Mouse (Mus musculus) limb, embryonic 15.5 days (tissue): Measurements from ENCODE around the gene Gtf2h1. TPM values are rescaled to one million over a fixed set of nuclear protein-coding genes. Genes with fewer than 3 reads are reported as not detected.
A peak's percentile ranks its signal among the peaks of the same experiment; 100 is the strongest.

Experiments used
- ATAC-seq: fragments of 200-750 bp; cut with Nextera tagmentation; 2 replicates; pipeline ENCODE4 v1.8.0; 2017; ENCODE audit warnings: low read depth, moderate TSS enrichment; ENCODE audit not compliant: insufficient number of reproducible peaks, low FRiP score, low TSS enrichment
- H3K27ac ChIP-seq: fragments of 300-500 bp; sonication (generic); 2 replicates; pipeline ENCODE4 v1.5.1; 2015; ENCODE audit warnings: moderate library complexity, mild to moderate bottlenecking, inconsistent platforms
- H3K27me3 ChIP-seq: fragments of 300-500 bp; sonication (generic); 2 replicates; pipeline ENCODE4 v1.6.1; 2015; ENCODE audit warnings: inconsistent platforms
- H3K36me3 ChIP-seq: fragments of 300-500 bp; sonication (generic); 2 replicates; pipeline ENCODE4 v1.6.1; 2015; ENCODE audit warnings: inconsistent platforms
- H3K4me1 ChIP-seq: fragments of 300-500 bp; sonication (generic); 2 replicates; pipeline ENCODE4 v1.6.1; 2015; ENCODE audit warnings: inconsistent platforms
- H3K4me2 ChIP-seq: fragments of 300-500 bp; sonication (generic); 2 replicates; pipeline ENCODE4 v1.6.1; 2015; ENCODE audit warnings: mild to moderate bottlenecking, inconsistent platforms
- H3K4me3 ChIP-seq: fragments of 300-500 bp; sonication (generic); 2 replicates; pipeline ENCODE4 v1.5.1; 2015; ENCODE audit warnings: mild to moderate bottlenecking, inconsistent platforms
- H3K9ac ChIP-seq: fragments of 300-500 bp; sonication (generic); 2 replicates; pipeline ENCODE4 v1.6.1; 2015; ENCODE audit warnings: inconsistent platforms
- H3K9me3 ChIP-seq: fragments of 300-500 bp; sonication (generic); 2 replicates; pipeline ENCODE4 v1.6.1; 2016; ENCODE audit warnings: inconsistent platforms
- WGBS: fragments of 180-500 bp; shearing (Covaris S2); methylation state at CpG from one replicate; pipeline ENCODE4 v1.1.7; 2015; 5-methylcytosine and 5-hydroxymethylcytosine counted together
- polyA plus RNA-seq: library from polyadenylated mRNA; unstranded; fragments of >200 nt; fragmentation: Nextera tagmentation; extraction: Ambion mirVana; gene quantifications from 2 replicates; pipeline ENCODE4 v1.2.1, GENCODE M21; 2015

The Gtf2h1 gene
- polyA plus RNA-seq, 1 experiment from 2014 or later, result 49.8 TPM

DNA sequence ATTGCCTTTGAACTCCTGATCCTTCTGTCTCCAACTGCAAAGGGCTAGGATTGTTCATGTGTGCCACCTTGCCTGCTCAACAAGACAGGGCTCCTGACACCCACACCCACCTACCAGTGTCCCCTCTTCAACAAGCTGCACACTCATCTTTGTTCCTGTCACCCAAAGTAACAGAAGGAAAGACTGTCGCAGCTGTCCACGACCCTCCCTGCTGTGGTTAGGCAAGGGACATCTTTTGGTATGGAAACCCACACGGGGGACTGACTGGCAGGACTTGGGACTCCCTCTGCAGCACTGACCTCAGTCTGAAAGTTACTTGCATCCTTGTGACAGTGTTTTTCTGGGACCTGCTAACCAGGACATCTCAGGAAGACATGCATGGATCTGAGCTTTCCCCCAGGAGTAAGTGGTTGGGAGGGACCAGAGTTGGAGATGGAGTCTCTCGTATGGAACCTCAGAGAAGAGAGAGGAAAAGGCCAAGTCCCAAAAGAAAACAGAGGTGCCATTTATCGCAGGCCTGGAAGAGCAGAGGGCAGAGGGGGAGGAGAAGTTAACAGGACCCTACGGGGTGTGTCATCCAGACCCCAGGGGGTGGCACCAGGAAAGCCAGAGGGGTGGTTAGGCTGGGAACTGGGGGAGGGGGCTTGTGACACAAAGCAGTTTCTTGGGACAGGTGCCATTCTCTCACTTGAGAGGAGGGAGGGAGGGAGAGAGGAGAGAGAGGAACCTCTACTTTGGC, 45.1 kb downstream of the Gtf2h1 start, which contains the start of gene Ldha:
Gene Ldha (plus strand): TSS at position 689 of the 739 bp plus-strand sequence.
- 26% methylated on average over 6 of the region's 6 CpGs for WGBS
- no peak within 1 kb of the TSS for H3K4me3 ChIP-seq
- 0 out of 2 replicates have a peak, but pooled peaks cover 4% of the 10 kb centered on the region for H3K27me3 ChIP-seq
- H3K4me2 ChIP-seq, result no peak within 1 kb of the TSS
- H3K9ac ChIP-seq, result no peak within 1 kb of the TSS
- ATAC-seq, result no peak
- H3K27ac ChIP-seq, result no peak within 1 kb of the TSS
- H3K4me1 ChIP-seq, result peaks cover 37% of the 10 kb centered on the region
- H3K36me3 ChIP-seq, result no peaks in the 10 kb centered on the region
- H3K9me3 ChIP-seq, result no peaks in the 10 kb centered on the region

DNA sequence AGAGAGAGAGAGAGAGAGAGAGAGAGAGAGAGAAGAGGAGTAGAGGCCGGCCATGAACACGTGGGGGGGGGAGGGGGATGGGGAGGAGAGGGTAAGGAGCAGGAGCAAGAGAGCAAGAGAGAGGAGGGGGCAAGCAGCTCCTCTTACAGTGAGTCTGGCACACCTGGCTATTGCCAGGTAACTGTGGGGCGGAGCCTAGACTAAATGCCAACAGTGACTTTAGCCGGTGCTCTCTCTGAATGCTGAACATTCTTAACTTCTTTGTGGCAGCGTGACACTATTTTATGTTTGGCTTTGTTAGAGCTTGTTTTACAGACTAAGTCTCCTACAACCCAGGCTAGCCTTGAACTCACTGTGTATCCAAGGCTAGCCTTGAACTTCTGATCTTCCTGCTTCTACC, 46.4 kb downstream of the Gtf2h1 start:
- H3K27ac ChIP-seq, result no peak overlapping the region
- H3K4me3 ChIP-seq, result no peak overlapping the region
- no peaks in the 10 kb centered on the region for H3K36me3 ChIP-seq
- H3K4me2 ChIP-seq, result no peak overlapping the region
- H3K4me1 ChIP-seq, result peaks cover 43% of the 10 kb centered on the region
- WGBS, result 26% methylated on average over 5 of the region's 5 CpGs
- no peak for ATAC-seq
- no peaks in the 10 kb centered on the region for H3K9me3 ChIP-seq
- 0 out of 2 replicates have a peak, but pooled peaks cover 4% of the 10 kb centered on the region for H3K27me3 ChIP-seq
- H3K9ac ChIP-seq, result no peak overlapping the region

DNA sequence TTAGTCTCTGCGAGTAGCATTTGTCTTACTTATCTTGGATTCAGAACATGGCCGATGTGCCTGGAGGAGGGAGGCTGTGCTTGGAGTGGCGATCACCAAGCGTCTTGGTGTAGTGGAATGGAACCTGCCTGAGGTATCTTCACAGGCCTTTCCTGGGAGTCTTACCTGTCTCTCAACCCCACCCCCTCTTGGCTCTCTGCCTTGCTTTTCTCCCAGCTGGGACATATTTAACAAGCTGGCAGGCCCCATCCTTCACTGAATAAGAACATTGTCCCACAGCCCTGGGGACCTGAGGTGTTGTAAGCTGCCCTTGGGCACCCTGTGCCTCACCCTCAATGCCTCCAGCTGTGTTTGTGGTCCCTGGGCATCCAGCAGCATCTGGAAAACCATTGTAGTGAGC, 47.7 kb downstream of the Gtf2h1 start:
- Histone ChIP-seq H3K9ac (no peak overlapping the region), H3K9me3 (no peaks in the 10 kb centered on the region), H3K4me2 (no peak overlapping the region), H3K27ac (no peak overlapping the region), H3K4me1 (peaks cover 39% of the 10 kb centered on the region), H3K4me3 (no peak overlapping the region), H3K27me3 (0 out of 2 replicates have a peak, but pooled peaks cover 4% of the 10 kb centered on the region), H3K36me3 (peaks cover 10% of the 10 kb centered on the region)
- 80% methylated on average over 4 of the region's 4 CpGs for WGBS
- ATAC-seq, result no peak

DNA sequence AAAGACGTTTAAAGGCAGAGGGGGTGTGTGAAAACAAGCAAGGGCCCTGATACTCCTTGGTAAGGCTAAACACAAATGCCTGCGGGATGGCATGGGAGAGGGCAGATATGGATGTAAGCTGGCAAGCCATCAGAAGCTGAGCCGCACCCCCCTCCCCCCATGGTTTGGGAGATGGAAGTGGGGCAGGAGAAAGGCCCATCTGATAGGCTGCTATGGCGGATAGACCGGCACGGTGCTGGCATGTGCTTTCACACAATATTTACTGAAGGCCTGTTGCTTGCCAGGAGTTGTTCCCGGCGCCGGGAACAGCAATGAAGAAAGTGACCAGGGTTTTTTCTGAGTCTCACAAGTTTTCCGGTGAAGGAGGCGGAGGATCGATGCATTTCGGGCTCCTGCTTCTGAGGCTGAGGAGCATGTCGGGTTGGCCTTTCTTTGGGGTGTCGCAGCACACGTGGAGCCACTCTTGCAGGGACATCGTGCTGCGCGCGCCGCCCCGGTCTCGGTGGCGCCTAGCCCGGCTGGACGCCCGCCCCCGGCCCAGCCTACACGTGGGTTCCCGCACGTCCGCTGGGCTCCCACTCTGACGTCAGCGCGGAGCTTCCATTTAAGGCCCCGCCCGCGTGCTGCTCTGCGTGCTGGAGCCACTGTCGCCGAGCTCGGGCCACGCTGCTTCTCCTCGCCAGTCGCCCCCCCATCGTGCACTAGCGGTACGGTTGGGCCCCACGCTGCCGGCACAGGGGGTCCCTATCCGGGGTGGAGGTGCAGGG, 49.5 kb downstream of the Gtf2h1 start:
- no peaks in the 10 kb centered on the region for H3K9me3 ChIP-seq
- 0 out of 2 replicates have a peak, but pooled peaks cover 4% of the 10 kb centered on the region for H3K27me3 ChIP-seq
- H3K36me3 ChIP-seq, result peaks cover 27% of the 10 kb centered on the region
- peak overlapping the region; percentile 82 for H3K4me2 ChIP-seq
- peak overlapping the region; percentile 94 for H3K9ac ChIP-seq
- ATAC-seq, result peak; percentile 88
- peak overlapping the region; percentile 98 for H3K27ac ChIP-seq
- peak overlapping the region; percentile 87 for H3K4me3 ChIP-seq
- H3K4me1 ChIP-seq, result peaks cover 28% of the 10 kb centered on the region
- under 1% methylated on average over 50 of the region's 51 CpGs for WGBS

DNA sequence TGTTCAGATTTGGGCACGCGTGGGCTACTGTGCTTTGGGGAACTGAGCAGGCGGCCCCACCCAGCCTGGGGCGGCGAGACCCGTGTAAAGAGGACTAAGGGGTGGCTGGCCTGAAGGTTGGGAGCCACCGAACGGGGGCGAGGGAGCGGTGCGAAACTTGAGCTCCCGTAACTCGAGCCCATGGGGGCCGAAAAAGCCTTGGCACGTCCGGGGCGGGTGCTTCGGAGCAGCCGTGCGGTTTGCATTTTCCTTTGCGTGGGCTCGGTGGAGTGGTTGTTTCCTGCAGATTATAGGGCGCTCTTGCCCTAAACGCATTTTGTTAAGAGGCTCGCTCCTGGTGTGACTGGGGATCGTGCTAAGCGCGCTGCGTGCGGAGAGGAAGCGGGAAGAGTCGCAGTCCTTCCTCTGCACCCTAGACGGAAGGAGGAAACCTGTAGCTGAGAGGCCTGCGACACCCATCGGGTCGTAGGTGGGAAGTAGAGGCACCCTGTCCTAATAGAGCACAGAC, 50.1 kb downstream of the Gtf2h1 start:
- WGBS, result under 1% methylated on average over 36 of the region's 36 CpGs
- Histone ChIP-seq H3K4me3 (peak overlapping the region; percentile 87), H3K27ac (peak overlapping the region; percentile 98), H3K9ac (peak overlapping the region; percentile 94), H3K9me3 (no peaks in the 10 kb centered on the region), H3K36me3 (peaks cover 32% of the 10 kb centered on the region), H3K27me3 (0 out of 2 replicates have a peak, but pooled peaks cover 4% of the 10 kb centered on the region), H3K4me1 (peaks cover 28% of the 10 kb centered on the region), H3K4me2 (peak overlapping the region; percentile 82)
- ATAC-seq, result peak; percentile 3; the same call in 1 of the 2 replicates

DNA sequence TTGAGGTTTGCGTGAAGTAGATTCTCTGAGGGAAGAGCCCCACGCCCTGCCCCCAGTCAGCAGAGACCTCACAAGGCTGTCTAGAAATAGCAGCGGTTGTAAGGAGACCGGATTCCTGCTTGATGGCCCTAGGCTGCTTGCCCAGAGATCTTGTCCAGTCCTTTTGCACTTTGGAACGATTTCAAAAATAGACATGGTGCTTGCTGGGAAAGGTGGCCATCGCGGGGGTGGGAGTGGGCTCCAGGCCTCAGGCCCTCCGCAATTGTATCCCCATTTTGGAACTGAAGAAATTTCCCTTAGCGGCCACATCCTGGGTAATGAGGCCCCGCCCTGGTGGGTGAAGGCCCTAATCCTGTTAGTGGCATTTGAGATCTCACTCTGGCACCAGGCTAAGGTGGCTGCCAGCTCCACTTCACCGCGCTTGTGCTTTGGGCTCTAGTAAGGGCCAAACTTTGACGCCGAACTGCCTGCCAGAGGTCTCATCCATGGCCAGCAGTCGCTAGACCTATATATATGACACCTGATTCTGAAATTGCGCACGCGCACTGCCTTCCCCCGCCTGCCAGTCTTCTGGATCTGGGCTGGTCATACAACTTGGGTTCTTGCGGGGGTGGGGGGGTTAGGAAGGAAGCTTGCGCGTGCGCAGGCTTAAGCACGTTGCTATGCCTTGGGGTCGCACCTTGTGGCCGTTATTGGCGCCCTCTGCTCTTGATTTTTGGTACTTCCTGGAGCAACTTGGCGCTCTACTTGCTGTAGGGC, 50.8 kb downstream of the Gtf2h1 start:
- no peaks in the 10 kb centered on the region for H3K9me3 ChIP-seq
- peak overlapping the region; percentile 98 for H3K27ac ChIP-seq
- WGBS, result 1% methylated on average over 28 of the region's 28 CpGs
- H3K4me2 ChIP-seq, result peak overlapping the region; percentile 82
- peak overlapping the region; percentile 87 for H3K4me3 ChIP-seq
- peaks cover 25% of the 10 kb centered on the region for H3K4me1 ChIP-seq
- no peaks in the 10 kb centered on the region for H3K27me3 ChIP-seq
- peak; percentile 21; the same call in 1 of the 2 replicates for ATAC-seq
- peak overlapping the region; percentile 94 for H3K9ac ChIP-seq
- peaks cover 38% of the 10 kb centered on the region for H3K36me3 ChIP-seq

DNA sequence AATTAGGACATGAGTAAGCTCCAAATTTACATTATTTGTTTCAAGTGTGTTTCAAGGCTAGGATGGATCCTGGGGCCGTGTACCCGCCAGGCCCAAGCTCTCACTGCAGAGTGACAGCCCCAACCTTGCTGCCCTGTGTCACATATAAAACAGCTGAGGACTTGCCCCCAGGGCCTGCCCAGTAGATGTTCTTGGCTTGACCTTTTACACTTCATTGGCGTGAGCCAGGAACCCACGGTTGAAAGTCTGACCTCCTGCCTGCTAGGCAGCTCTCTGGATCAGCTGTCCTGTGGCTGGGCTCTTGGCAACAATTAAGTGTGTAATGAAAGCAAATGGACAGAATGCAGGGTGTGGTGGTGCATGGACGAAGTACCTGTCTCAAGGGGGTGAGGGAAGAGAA, 53.4 kb downstream of the Gtf2h1 start:
- Histone ChIP-seq H3K9ac (no peak overlapping the region), H3K4me2 (no peak overlapping the region), H3K27me3 (no peaks in the 10 kb centered on the region), H3K36me3 (peaks cover 64% of the 10 kb centered on the region), H3K4me1 (peaks cover 25% of the 10 kb centered on the region), H3K9me3 (no peaks in the 10 kb centered on the region), H3K4me3 (no peak overlapping the region), H3K27ac (no peak overlapping the region)
- no peak for ATAC-seq
- WGBS, result 80% methylated on average over 5 of the region's 5 CpGs

DNA sequence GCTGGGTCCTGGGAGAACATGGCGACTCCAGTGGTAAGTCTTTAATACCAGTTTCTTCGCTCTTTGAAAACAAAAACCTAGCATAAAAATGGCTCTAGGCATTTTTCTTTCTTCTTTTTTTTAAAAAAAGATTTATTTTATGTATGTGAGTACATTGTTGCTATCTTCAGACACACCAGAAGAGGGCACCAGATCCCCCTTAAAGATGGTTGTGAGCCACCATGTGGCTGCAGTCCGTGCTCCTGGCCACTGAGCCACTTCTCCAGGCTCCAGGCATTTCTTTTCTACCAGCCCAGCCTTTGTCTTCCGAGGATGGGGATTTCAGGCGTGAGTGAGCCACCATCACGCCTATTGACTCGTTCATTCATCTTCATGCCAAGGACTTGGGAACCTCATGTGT, 55.1 kb downstream of the Gtf2h1 start:
- 81% methylated on average over 7 of the region's 7 CpGs for WGBS

DNA sequence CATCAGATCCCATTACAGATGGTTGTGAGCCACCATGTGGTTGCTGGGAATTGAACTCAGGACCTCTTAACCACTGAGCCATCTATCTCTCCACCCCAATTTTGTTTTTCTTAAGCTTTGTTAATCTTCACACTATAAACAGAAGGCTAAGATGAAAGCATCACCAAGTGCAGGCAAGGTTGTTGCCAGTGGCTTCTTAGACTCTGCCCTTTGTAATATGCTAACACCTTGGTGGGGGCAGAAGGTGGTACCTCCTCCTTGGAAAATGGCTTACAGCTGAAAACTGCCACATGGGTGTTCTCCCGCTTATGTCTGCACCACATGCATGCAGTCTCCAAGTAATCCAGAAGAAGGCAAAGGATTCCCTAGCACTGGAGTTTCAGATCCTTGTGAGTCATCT, 56.8 kb downstream of the Gtf2h1 start:
- peaks cover 5% of the 10 kb centered on the region; the same call in 1 of the 2 replicates for H3K4me1 ChIP-seq
- no peaks in the 10 kb centered on the region for H3K9me3 ChIP-seq
- no peak overlapping the region for H3K27ac ChIP-seq
- H3K4me3 ChIP-seq, result no peak overlapping the region
- no peak for ATAC-seq
- H3K4me2 ChIP-seq, result no peak overlapping the region
- no peaks in the 10 kb centered on the region for H3K27me3 ChIP-seq
- peaks cover 83% of the 10 kb centered on the region for H3K36me3 ChIP-seq
- WGBS, result 76% methylated on average over 1 of the region's 1 CpGs
- no peak overlapping the region for H3K9ac ChIP-seq

More for the DNA sequence above, 55.1 kb downstream of the Gtf2h1 start:
- no peak overlapping the region for H3K4me3 ChIP-seq
- H3K27ac ChIP-seq, result no peak overlapping the region
- H3K36me3 ChIP-seq, result peaks cover 82% of the 10 kb centered on the region
- ATAC-seq, result no peak
- H3K4me1 ChIP-seq, result peaks cover 15% of the 10 kb centered on the region
- H3K9ac ChIP-seq, result no peak overlapping the region
- no peaks in the 10 kb centered on the region for H3K9me3 ChIP-seq
- H3K27me3 ChIP-seq, result no peaks in the 10 kb centered on the region
- H3K4me2 ChIP-seq, result no peak overlapping the region

DNA sequence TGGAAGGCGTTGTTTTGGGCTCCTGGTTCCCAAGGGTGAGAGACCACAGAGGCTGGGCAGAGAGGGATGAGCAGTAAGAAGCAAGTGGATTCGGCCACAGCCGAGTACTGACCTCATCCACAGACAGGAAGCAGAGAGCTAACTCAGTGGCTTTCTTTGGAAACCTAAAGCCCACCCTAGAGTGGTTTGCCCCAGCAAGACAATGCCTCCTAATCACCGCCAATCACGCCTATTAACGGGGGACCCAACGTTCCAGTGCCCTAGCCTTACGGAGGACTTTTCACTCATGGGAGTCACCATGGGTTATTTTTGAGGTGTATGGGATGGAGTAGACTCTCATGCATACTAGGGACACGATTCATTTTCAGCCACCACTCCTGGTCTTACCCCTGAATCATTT, 57.5 kb downstream of the Gtf2h1 start:
- Histone ChIP-seq H3K27me3 (no peaks in the 10 kb centered on the region), H3K9ac (no peak overlapping the region), H3K9me3 (no peaks in the 10 kb centered on the region), H3K36me3 (peaks cover 77% of the 10 kb centered on the region), H3K4me2 (no peak overlapping the region), H3K4me1 (0 out of 2 replicates have a peak, but pooled peaks cover 4% of the 10 kb centered on the region), H3K4me3 (no peak overlapping the region), H3K27ac (no peak overlapping the region)
- no peak for ATAC-seq
- 88% methylated on average over 9 of the region's 9 CpGs for WGBS

DNA sequence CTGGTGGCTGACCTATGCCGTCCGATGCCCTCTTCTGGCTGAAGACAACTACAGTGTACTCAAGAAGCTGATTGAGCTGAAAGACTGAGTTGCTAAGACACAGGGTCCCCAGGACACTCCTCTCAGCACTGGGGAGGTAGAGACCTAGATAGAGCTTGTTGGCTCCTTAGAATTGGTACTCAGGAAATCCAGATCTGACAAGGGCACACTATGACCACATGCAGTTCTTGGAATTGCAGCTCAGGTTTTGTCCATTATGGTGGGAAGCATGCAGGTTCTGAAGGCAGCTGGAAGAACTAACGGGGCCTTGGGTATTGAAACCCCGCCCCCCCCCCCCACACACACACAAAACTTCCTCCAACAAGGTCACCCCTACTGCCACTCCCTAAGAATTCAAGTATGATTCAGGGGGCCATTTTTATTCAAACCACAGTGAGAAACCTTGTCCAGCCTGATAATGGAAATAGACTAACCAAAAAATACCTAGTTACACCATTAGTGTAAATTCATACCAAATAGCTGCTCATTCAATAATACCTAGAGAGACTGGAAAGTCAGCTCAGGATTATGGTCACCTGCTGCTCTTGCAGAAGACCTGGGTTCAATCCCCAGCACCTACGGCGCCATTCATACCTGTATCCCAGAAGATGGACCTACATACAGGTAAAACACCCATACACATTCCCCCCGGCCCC, 60.1 kb downstream of the Gtf2h1 start:
- 69% methylated on average over 7 of the region's 7 CpGs for WGBS
- H3K36me3 ChIP-seq, result peaks cover 54% of the 10 kb centered on the region
- no peak overlapping the region for H3K4me2 ChIP-seq

More for the DNA sequence above, 60.1 kb downstream of the Gtf2h1 start:
- H3K4me3 ChIP-seq, result no peak overlapping the region
- H3K27me3 ChIP-seq, result no peaks in the 10 kb centered on the region
- H3K27ac ChIP-seq, result no peak overlapping the region
- no peak overlapping the region for H3K9ac ChIP-seq
- no peaks in the 10 kb centered on the region for H3K4me1 ChIP-seq
- H3K9me3 ChIP-seq, result no peaks in the 10 kb centered on the region
- ATAC-seq, result no peak
